Mouse (Mus musculus): Measurements from ENCODE around the gene Mapkapk5. TPM values are rescaled to one million over a fixed set of nuclear protein-coding genes. Genes with fewer than 3 reads are reported as not detected.

Gene Mapkapk5
- 10 to 100 TPM; 57.3 to 64.1 TPM for total RNA-seq (2021)
- long read RNA-seq, experiment 1, partial matches to known transcripts, result 3 of 8 reads
- long read RNA-seq, experiment 1, other reads (novel, unspliced or antisense), result 0 of 8 reads
- long read RNA-seq, experiment 2, partial matches to known transcripts, result 1 of 11 reads
- long read RNA-seq, experiment 2, other reads (novel, unspliced or antisense), result 2 of 11 reads

- intact Hi-C loops (cut with DNase I; ENCODE audit: low total_unique reads), result no loop called here
- peak; percentile 97 for DNase-seq
Observed at GRCm38 (mm10) chr5:121545793-121546529, at the start of gene Mapkapk5. Gene Mapkapk5, minus strand, starts transcription at chr5:121545905.

- no peak for DNase-seq
- intact Hi-C loops (cut with DNase I; ENCODE audit: low total_unique reads), result no loop called here
Observed at GRCm38 (mm10) chr5:121594714-121595313, 49.1 kb upstream of the Mapkapk5 start.

DNA sequence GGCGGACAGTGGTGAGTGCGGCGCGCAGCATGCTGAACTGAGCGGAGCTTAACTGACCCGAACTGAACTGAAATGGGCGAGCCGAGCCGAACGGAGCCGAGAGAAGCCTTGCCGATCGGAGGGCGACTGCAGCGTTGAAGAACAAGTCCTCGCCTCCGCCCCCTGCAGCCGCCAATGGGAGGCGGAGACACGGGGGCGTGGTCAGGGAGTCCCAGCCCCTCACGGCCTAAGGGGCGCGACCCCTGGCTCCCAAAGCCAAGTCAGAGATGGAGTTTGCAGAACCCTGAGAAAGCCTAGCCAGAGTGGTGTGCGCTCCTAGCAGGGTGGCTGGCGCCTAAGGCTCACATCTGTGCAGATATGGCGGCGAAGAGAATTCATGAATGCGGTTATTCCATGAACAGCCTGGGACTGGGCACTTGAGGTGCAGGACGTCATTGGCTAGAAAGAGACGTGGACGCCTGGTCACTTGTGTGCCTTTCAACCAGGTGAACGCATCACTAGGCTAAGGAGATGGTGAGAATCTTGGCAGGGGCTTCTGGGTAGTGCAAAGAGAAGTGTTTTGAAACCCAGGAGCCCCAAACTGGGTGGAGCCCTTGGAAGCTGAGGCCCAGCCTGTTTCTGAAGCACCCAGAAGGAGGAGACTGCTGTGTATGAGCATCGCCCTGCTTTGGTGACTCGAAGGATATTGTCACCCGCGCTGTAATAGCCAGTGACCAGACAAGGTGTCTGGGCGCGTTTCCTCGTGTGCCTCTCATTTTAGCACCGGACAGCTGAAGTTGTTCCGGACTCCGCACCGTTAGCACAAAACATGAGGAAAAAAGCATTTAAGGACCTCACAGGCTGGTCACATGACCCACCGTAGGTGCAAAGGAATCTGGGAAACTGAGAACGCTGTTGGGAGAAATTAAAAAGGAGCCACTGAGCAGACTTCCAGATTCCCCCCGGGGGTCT lies 48.0 kb upstream of the Mapkapk5 start, which contains the start of gene Aldh2:
Gene Aldh2, minus strand, starts transcription at position 374 of the 951 bp plus-strand sequence.
- intact Hi-C loops (cut with DNase I; ENCODE audit: low total_unique reads), result no loop called here
- DNase-seq, result peak; percentile 92

- DNase-seq, result no peak
- intact Hi-C loops (cut with DNase I; ENCODE audit: low total_unique reads), result no loop called here
Observed at GRCm38 (mm10) chr5:121592816-121593407, 47.2 kb upstream of the Mapkapk5 start.

DNA sequence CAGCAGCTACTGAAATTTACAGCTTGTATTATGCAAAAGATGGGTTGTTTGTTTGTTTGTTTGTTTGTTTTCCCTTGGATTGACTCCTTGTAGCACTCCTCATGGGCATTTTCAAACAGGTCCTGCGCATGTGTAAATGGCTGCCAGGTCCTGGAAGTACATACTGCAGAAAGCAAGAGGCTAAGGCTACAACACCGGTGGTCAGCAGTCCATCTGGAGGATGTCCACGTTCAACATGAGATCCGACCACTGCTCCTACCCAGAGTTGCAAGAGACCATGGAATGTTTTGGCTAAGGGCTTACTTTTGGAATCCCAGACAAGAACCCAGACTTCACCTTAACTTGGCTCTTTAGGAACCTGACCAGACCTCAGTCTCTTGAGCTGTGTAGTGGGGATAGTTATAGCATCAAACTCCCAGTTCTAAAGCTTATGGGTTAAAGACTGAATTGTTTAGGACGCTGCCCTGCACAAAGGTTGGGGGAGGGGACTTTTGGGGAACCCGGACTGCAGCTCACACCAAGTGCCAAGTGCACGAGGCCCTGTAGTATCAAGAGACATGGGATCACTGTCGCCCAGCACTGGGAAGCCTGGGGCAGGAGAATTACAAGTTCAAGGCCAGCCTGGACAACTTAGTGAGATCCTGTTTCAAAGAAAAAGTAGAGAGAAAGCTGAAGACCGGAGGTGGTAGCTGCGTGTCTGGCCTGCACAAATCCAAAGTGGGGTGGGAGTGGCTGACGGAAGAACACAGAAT lies 46.5 kb upstream of the Mapkapk5 start:
- intact Hi-C loops (cut with DNase I; ENCODE audit: low total_unique reads), result no loop called here
- DNase-seq, result no peak

GRCm38 (mm10) chr5:121591417-121592063 lies 45.8 kb upstream of the Mapkapk5 start:
- DNase-seq, result no peak

DNA sequence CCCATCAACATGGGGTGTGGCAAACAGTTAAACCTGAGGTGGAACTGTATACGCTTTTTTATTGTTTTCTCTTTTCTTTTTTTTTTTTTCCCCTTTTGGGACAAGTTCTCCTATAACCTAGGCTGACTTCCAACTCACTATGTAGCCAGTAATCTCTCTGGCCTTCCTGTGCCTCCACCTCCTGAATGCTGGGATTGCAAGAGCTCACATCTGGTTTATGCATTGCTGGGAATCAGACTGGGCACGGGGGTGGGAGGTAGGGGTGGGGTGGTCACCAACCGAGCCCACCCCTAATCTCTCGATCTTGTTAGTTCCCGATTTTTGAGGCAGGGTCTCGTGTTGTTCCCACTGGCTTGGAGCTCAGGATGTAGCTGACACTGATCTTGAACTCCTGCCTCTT lies 44.2 kb upstream of the Mapkapk5 start:
- no peak for DNase-seq
- intact Hi-C loops (cut with DNase I; ENCODE audit: low total_unique reads), result no loop called here

More at GRCm38 (mm10) chr5:121591417-121592063, 45.8 kb upstream of the Mapkapk5 start:
- intact Hi-C loops (cut with DNase I; ENCODE audit: low total_unique reads), result no loop called here

- intact Hi-C loops (cut with DNase I; ENCODE audit: low total_unique reads), result no loop called here
- peak; percentile 26 for DNase-seq
Observed at GRCm38 (mm10) chr5:121586400-121587039, 40.8 kb upstream of the Mapkapk5 start.

- no peak for DNase-seq
- intact Hi-C loops (cut with DNase I; ENCODE audit: low total_unique reads), result no loop called here
Observed at GRCm38 (mm10) chr5:121585699-121586098, 40.0 kb upstream of the Mapkapk5 start.

DNA sequence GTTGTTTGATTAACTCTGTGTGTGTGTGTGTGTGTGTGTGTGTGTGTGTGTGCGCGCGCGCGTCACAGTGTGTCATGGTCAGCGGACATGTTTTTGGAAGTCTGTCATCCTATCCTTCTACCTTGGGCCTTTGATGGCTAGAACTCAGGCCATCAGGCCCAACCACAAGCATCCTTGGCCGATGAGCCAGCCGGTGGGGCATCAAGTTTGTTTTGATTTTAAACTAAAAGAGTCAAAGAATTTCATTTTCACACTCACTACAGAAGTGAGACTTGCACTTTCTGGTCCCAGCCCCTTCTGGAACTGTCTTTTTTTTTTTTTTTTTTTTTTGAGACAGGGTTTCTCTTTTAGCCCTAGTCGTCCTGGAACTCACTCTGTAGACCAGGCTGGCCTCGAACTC lies 39.3 kb upstream of the Mapkapk5 start:
- intact Hi-C loops (cut with DNase I; ENCODE audit: low total_unique reads), result no loop called here

GRCm38 (mm10) chr5:121583765-121584501 lies 38.2 kb upstream of the Mapkapk5 start:
- DNase-seq, result peak; percentile 96
- intact Hi-C loops (cut with DNase I; ENCODE audit: low total_unique reads), result no loop called here

More for the DNA sequence above, 39.3 kb upstream of the Mapkapk5 start:
- no peak for DNase-seq

GRCm38 (mm10) chr5:121581945-121582344 lies 36.2 kb upstream of the Mapkapk5 start:
- no peak for DNase-seq
- intact Hi-C loops (cut with DNase I; ENCODE audit: low total_unique reads), result no loop called here

- intact Hi-C loops (cut with DNase I; ENCODE audit: low total_unique reads), result no loop called here
- peak; percentile 59 for DNase-seq
Observed at GRCm38 (mm10) chr5:121576927-121577488, 31.3 kb upstream of the Mapkapk5 start.

- DNase-seq, result no peak
- intact Hi-C loops (cut with DNase I; ENCODE audit: low total_unique reads), result no loop called here
Observed at GRCm38 (mm10) chr5:121575867-121576266, 30.2 kb upstream of the Mapkapk5 start.

- intact Hi-C loops (cut with DNase I; ENCODE audit: low total_unique reads), result no loop called here
- no peak for DNase-seq
Observed at GRCm38 (mm10) chr5:121574145-121574544, 28.4 kb upstream of the Mapkapk5 start.

GRCm38 (mm10) chr5:121570787-121571186 lies 25.1 kb upstream of the Mapkapk5 start:
- no peak for DNase-seq
- intact Hi-C loops (cut with DNase I; ENCODE audit: low total_unique reads), result no loop called here
